Comparison of ENCODE assay signal across 14 mouse cellular contexts in genomic region chr16:7446791-7447290, GRCm38 (mm10).
DNase-seq lines count a peak whose midpoint lies in the region; ATAC-seq and TF ChIP-seq lines count a peak whose summit lies in the region.
"Had no signal": no experiment of that assay in that cellular context is flagged by ENCODE, and none has a peak within 500 bp of the region (broad histone marks: within the 10 kb centered on the region; RNA-seq: fewer than 3 reads in every experiment).

No protein-coding gene starts in this region.

- H3K27me3 ChIP-seq in forebrain, embryonic 15.5 days, result no peaks in the 10 kb centered on the region
- no peaks in the 10 kb centered on the region for H3K27me3 ChIP-seq in forebrain, embryonic 12.5 days
- H3K27me3 ChIP-seq in kidney, adult 2 months (replicated peaks; ENCODE audit: control insufficient read depth, insufficient read depth, low read length), result no peaks in the 10 kb centered on the region
- no peaks in the 10 kb centered on the region for H3K27me3 ChIP-seq in kidney, embryonic 15.5 days
- H3K27me3 ChIP-seq in neural tube, embryonic 14.5 days (ENCODE audit: control insufficient read depth, insufficient read depth, low read length), result no peaks in the 10 kb centered on the region
- H3K27me3 ChIP-seq: embryonic facial prominence, embryonic 13.5 days; hindbrain, embryonic 15.5 days had no signal

- TF ChIP-seq CTCF in kidney, adult 2 months (conservative IDR thresholded peaks at IDR 0.05; ENCODE audit: insufficient read depth, insufficient read length, low read depth, low read length), result no peak

- peak; percentile 29 for DNase-seq in kidney, adult 2 months
- DNase-seq in neural tube, embryonic 10.5 days (ENCODE audit: extremely low spot score, low spot score), result no peak
- no peak for DNase-seq in gastrocnemius, postnatal 10 days
- DNase-seq: cerebellum, adult 18-20 months; liver; lung, adult 18-20 months; right cerebral cortex, postnatal 4 days had no signal

- TF ChIP-seq POLR2A in kidney, adult 2 months (IDR thresholded peaks at IDR 0.05; ENCODE audit: low read depth, low read length), result no peak

- H3K36me3 ChIP-seq in forebrain, embryonic 15.5 days, result no peaks in the 10 kb centered on the region
- no peaks in the 10 kb centered on the region for H3K36me3 ChIP-seq in forebrain, embryonic 12.5 days (replicated peaks)
- no peaks in the 10 kb centered on the region for H3K36me3 ChIP-seq in kidney, adult 2 months (ENCODE audit: control insufficient read depth, insufficient read depth, low read length)
- no peaks in the 10 kb centered on the region for H3K36me3 ChIP-seq in kidney, embryonic 15.5 days
- no peaks in the 10 kb centered on the region for H3K36me3 ChIP-seq in neural tube, embryonic 14.5 days (ENCODE audit: control insufficient read depth, insufficient read depth, low read length)
- H3K36me3 ChIP-seq: embryonic facial prominence, embryonic 13.5 days; G1E; hindbrain, embryonic 15.5 days had no signal

- H3K4me1 ChIP-seq in forebrain, embryonic 15.5 days, result peaks cover 25% of the 10 kb centered on the region
- H3K4me1 ChIP-seq in forebrain, embryonic 12.5 days, result peaks cover 14% of the 10 kb centered on the region; the same call in 1 of the 2 replicates
- no peaks in the 10 kb centered on the region; the same call in 1 of the 2 replicates for H3K4me1 ChIP-seq in kidney, adult 2 months (ENCODE audit: control insufficient read depth, insufficient read depth, low read length)
- H3K4me1 ChIP-seq in kidney, embryonic 15.5 days, result 0 out of 2 replicates have a peak, but pooled peaks cover 10% of the 10 kb centered on the region
- no peaks in the 10 kb centered on the region for H3K4me1 ChIP-seq in neural tube, embryonic 14.5 days (ENCODE audit: control insufficient read depth, insufficient read depth, low read length)

- H3K27ac ChIP-seq in forebrain, embryonic 15.5 days (replicated peaks), result peak overlapping the region; percentile 87
- no peak overlapping the region for H3K27ac ChIP-seq in forebrain, embryonic 12.5 days
- H3K27ac ChIP-seq in kidney, adult 2 months (ENCODE audit: insufficient read depth, low read depth, low read length), result no peak overlapping the region
- no peak overlapping the region for H3K27ac ChIP-seq in kidney, embryonic 15.5 days
- 0 out of 2 replicates have a peak overlapping the region, but pooled peaks have one; percentile 12 for H3K27ac ChIP-seq in neural tube, embryonic 14.5 days (ENCODE audit: low read depth, low read length)
- H3K27ac ChIP-seq: embryonic facial prominence, embryonic 13.5 days; hindbrain, embryonic 15.5 days had no signal

- no peaks in the 10 kb centered on the region for H3K9me3 ChIP-seq in forebrain, embryonic 15.5 days
- no peaks in the 10 kb centered on the region for H3K9me3 ChIP-seq in forebrain, embryonic 12.5 days
- no peaks in the 10 kb centered on the region for H3K9me3 ChIP-seq in kidney, embryonic 15.5 days (replicated peaks)
- no peaks in the 10 kb centered on the region for H3K9me3 ChIP-seq in neural tube, embryonic 14.5 days (ENCODE audit: control insufficient read depth, low read length)
- H3K9me3 ChIP-seq: embryonic facial prominence, embryonic 13.5 days; hindbrain, embryonic 15.5 days had no signal

- H3K4me2 ChIP-seq in forebrain, embryonic 15.5 days (replicated peaks), result no peak overlapping the region
- no peak overlapping the region for H3K4me2 ChIP-seq in forebrain, embryonic 12.5 days
- no peak overlapping the region for H3K4me2 ChIP-seq in kidney, embryonic 15.5 days
- H3K4me2 ChIP-seq in neural tube, embryonic 14.5 days (ENCODE audit: low read depth, low read length), result no peak overlapping the region
- H3K4me2 ChIP-seq: embryonic facial prominence, embryonic 13.5 days; hindbrain, embryonic 15.5 days had no signal

- H3K4me3 ChIP-seq in forebrain, embryonic 15.5 days, result no peak overlapping the region
- no peak overlapping the region for H3K4me3 ChIP-seq in forebrain, embryonic 12.5 days (replicated peaks)
- no peak overlapping the region for H3K4me3 ChIP-seq in kidney, adult 2 months (ENCODE audit: insufficient read depth, low read depth, low read length)
- no peak overlapping the region for H3K4me3 ChIP-seq in kidney, embryonic 15.5 days (replicated peaks)
- H3K4me3 ChIP-seq in neural tube, embryonic 14.5 days (ENCODE audit: low read depth, low read length), result no peak overlapping the region
- H3K4me3 ChIP-seq: embryonic facial prominence, embryonic 13.5 days; hindbrain, embryonic 15.5 days had no signal

- ATAC-seq in forebrain, embryonic 15.5 days (replicated peaks), result no peak
- no peak for ATAC-seq in forebrain, embryonic 12.5 days (ENCODE audit: low FRiP score)
- no peak for ATAC-seq in kidney, embryonic 15.5 days (replicated peaks; ENCODE audit: low FRiP score)
- no peak for ATAC-seq in neural tube, embryonic 14.5 days (ENCODE audit: low read depth)

- no peak overlapping the region for H3K9ac ChIP-seq in forebrain, embryonic 15.5 days (replicated peaks)
- no peak overlapping the region for H3K9ac ChIP-seq in forebrain, embryonic 12.5 days
- no peak overlapping the region for H3K9ac ChIP-seq in kidney, embryonic 15.5 days
- no peak overlapping the region for H3K9ac ChIP-seq in neural tube, embryonic 14.5 days (replicated peaks; ENCODE audit: low read depth, low read length)
- H3K9ac ChIP-seq: embryonic facial prominence, embryonic 13.5 days; hindbrain, embryonic 15.5 days had no signal

- 67% methylated on average over 1 of the region's 1 CpGs for WGBS in forebrain, embryonic 15.5 days
- WGBS in forebrain, embryonic 12.5 days, result 74% methylated on average over 1 of the region's 1 CpGs
- 78% methylated on average over 1 of the region's 1 CpGs for WGBS in kidney, adult 2 months
- 82% methylated on average over 1 of the region's 1 CpGs for WGBS in kidney, embryonic 15.5 days
- WGBS in neural tube, embryonic 14.5 days, result 70% methylated on average over 1 of the region's 1 CpGs

Comparison
In these comparisons a context has a peak if more than half of its experiments do, and no peak if none do; other contexts are left out.
1. H3K27ac ChIP-seq: peak in forebrain, embryonic 15.5 days (single experiment) and neural tube, embryonic 14.5 days (single experiment); none in forebrain, embryonic 12.5 days (single experiment), kidney, adult 2 months (single experiment) and kidney, embryonic 15.5 days (single experiment).